Mouse (Mus musculus) cerebellum, adult 8-10 months (tissue): ENCODE measurements around the gene Myo5c.
A peak's percentile ranks its signal among the peaks of the same experiment; 100 is the strongest.

Experiments used
- DNase-seq: peaks from one replicate; pipeline ENCODE4 v3.0.0; 2022

The Myo5c gene

DNA sequence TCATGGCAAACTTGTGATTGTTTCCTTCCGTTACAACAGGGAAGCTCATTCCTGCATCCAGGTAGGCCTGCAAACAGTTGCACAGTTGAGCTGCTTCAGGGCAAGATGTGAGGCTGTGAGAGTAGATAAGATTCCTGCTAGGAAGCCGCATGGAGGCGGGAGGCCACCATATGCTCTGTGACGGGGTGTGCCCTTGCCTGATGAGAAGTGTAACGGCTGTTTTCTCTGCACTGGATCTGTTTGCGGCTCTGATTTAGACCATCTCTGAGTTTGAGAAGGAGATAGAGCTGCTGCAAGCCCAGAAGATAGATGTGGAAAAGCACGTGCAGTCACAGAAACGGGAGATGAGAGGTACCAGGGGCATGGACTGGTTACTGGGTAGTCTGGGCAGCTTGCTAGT is 51.8 kb downstream of the Myo5c start:
- peak; percentile 75 for DNase-seq

DNA sequence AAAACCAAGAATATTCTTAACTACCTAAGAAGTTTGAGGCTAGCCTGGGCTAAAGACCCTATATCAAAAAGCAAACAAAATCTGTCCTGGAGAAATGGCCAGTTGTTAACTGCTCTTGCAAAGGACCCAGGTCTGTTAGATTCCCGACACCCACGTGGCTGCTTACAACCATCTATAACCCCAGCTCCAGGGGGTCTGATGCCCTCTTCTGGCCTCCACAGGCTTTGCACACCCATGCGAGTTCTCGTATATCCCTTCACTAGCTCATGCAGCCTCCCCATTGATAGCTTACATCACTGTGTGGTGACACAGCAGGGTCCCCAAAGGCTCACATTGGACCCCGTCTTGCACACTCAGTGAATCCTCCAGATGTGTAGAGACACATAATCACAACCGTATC is 53.5 kb downstream of the Myo5c start:
- DNase-seq = no peak

DNA sequence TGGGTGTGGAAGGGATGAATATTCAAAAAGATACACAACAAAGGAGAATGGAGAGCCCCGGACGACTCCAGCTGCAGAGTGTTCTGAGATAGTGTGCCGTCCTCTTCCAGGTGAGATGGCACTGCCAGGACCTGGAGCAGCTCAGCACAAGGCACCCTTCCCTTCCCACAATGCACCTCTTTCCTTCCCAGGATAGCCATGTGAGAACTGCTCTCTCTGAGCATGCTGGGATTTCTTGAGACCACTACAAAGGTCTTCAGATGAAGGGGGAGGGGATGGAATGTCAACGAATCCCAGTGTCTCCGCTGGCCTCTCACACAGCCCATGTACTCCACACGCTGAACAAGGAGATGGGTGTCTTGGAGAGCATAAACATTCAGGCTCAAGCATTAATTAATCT is 55.8 kb downstream of the Myo5c start:
- DNase-seq = no peak

DNA sequence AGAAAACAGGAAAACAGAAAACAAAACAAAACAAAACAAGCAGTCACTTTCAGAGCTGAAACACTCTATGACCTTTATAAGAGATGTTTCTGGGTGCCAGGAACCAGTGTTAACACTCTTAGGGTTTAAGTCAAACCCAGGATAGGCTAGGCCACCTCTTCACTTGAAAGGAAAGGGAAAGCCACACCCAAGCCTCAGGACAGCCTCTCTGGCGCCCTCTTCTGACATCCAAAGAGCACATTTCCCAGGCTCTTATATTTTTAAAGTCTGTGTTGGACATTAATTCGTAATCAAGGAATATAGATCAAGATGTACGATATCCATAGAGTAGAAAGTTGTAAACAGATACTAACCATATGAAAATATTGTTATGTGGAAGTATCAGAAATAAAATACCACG is 57.7 kb downstream of the Myo5c start:
- no peak for DNase-seq

DNA sequence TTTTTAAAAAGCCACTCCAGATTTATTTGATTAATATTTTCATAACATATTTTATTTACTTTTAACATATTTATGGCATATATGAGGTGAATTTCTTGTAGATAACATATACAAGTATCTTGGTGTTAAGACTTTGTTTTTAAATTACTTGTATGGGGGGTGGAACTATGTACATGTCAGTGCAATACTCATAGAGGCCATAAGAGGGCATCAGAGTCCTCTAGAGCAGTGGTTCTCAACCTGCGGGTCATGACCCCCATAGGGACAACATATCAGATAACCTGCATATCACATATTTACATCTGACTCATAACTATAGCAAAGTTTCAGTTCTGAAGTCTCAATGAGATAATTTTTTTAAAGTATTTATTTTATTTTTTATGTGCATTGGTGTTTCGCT is 67.5 kb downstream of the Myo5c start:
- no peak for DNase-seq

DNA sequence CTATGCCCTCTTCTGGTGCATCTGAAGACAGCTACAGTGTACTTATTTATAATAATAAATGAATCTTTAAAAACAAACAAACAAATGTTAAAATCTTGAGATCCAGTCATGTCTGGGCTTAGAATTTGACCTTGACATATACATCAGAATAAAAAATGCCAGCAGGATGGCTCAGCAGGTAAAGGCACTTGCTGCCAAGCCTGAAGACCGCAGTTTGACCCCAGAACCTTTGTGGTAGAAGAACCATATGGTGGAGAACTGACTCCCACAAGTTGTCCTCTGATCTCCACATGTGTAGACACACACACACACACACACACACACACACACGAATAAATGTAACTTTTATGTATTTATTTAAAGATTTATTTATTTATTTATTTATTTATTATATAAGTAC is 71.2 kb downstream of the Myo5c start:
- no peak for DNase-seq

DNA sequence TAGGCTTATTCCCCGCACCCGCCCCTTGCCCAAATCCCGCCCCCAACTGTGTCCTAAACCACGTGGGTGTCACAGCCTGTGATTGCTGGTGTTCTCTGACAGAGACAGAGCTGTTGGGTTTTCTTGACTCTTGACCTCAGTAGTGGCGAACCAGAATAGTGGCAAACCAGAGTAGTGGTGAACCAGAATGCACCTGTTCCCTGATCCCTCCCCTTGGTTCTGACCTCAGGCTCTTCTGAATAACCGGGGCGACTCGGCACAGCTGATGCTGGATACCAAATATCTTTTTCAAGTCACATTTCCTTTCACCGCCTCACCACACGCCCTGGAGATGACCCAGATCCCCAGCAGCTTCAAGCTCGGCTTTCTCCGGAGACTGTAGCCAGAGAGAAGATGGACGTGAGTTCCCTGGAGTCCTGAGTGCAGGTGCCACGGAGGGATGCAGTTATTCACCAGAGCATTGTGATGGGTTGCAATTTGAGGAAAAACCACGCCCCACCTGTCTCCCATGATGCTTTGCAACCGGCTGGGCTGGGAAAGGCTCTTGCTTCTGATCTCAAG is 72.0 kb downstream of the Myo5c start:
- peak; percentile 41 for DNase-seq

DNA sequence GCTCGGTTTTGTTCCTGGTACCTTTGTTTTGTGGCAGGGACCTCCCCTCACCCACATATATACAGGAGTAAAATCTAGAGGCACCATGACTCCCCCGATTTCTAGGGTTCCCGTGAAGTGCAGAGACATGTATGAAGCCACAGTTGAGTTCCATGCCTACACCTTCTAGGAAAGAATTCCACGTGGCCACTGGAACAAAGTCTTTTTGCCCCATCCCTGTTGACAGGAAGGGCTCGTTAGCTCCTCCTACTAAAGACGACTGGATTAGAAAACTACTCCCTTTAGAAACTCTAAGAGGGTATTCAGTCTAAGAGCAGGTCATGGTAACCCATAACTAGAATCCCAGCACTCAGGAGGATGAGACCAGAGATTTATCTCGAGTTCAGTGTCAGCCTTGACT is 72.5 kb downstream of the Myo5c start:
- DNase-seq = no peak

DNA sequence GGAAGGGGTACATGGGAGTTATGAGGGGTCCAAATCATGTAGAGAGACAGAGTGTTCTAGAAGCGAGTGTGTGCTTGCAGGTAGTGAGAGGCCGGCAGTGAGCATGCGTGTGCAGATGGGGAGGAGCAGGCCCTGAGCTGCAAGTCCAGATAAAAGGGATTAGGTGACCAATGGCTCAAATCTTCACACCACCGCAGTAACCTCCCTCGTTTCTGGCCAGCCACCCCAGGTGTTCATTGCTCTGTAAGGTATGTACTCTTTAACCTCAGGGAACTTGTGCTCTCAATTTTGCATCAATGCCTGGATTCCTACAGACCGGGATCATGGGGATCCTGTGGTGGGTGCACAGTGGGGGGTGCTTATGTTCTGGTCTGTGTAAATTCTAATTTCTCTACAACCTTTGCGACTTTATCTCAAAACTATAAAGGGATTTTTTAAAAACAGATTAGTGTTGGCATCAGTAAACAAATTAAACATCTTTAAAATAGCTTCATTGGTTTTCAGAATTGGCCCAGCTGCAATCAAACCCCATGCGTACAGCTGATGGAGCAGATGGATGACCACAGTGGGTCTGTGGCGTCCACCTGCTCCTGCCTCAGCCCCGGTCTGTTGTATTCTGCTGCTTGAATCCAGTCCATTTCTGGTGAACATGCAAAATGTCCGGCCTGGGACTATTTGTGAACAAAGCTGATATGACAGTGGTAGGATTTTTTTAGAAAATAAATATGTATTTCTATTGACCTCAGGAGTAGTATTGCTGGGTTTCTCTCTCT is 74.5 kb downstream of the Myo5c start, which contains the start of gene Gnb5:
Gene Gnb5 (plus strand): TSS at position 163 of the 773 bp plus-strand sequence.
- peak; percentile 88 for DNase-seq

DNA sequence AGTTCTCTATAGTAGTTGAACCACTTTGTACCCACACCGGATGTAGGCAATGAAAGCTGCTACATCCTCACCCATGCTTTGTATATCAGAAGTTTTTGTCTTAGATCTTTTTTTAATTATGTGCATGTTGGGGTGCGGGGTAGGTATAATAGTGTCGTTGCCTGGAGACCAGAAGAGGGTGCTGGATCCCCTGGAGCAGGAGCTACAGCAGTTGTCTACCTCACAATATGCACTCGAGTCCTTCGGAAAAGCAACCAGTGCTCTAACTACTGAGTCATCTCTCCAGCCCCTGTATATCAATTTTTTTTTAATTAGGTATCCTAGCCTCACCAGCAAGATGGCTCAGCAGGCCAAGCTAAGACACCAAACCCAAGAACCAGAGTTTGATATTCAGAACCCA is 75.2 kb downstream of the Myo5c start:
- no peak for DNase-seq

DNA sequence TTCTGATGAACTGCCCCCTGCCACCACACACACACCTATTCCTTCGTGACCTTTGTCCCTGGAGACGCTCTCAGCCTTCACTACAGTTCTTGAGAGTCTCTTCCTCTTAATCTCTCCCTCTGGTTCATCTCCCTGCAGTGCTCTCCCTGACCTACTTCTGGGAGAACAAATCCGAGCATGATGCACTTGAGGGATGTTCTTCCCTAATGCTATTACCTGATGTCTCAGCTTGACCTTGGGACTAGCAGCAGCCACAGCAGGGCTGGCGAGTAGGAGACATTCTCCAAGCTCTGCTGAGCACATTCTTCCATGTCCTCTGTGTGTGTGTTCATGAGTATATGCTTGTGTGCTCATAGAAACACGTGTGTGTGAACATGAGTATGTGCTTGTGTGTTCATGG is 76.8 kb downstream of the Myo5c start:
- DNase-seq = no peak

DNA sequence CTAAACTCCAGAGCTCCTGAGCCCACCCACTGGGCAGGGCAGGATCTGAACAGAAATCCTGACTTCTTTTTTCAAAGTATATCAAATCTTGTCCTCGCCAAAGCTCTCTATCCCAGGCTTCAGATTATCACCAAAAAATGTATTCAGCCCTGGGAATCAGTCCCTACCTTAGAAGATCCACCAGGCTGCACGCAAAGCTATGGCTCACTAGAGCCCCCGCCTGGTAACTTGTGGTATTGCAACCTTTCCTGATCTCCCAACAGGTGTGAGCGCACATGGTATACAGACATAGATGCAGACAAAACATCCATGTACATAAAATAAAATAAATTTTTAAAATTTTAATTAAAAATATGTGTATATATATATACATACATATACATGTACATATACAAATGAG is 80.2 kb downstream of the Myo5c start:
- peak; percentile 92 for DNase-seq

DNA sequence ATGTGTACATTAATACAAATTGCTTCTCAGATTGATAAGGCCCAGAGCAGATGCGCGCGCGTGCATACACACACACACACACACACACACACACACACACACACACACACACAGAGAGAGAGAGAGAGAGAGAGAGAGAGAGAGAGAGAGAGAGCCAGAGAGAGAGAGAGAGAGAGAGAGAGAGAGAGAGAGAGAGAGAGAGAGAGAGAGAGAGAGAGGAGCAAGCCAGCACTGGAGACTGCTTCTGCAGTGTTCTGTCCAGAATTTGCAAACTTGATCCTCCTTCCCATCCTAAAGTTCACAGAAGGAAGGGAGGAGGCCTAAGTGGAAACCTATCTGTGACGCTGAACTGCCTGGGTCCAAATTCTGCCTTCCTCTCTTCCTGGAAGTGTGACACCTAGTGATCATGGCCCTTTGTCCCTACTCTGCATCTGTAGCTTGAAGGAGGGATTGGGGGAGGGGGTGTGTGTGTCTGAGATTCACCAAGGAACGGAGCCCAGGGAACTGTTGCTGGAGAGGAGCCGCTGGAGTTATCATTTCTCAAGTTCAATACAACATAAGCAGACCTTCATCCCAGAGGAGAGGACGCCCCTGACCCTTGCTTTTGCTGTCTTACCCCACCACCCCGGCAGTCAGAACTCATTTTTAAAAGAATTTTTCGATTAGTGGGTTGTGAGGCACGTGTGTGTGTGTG is 81.5 kb downstream of the Myo5c start:
- no peak for DNase-seq

DNA sequence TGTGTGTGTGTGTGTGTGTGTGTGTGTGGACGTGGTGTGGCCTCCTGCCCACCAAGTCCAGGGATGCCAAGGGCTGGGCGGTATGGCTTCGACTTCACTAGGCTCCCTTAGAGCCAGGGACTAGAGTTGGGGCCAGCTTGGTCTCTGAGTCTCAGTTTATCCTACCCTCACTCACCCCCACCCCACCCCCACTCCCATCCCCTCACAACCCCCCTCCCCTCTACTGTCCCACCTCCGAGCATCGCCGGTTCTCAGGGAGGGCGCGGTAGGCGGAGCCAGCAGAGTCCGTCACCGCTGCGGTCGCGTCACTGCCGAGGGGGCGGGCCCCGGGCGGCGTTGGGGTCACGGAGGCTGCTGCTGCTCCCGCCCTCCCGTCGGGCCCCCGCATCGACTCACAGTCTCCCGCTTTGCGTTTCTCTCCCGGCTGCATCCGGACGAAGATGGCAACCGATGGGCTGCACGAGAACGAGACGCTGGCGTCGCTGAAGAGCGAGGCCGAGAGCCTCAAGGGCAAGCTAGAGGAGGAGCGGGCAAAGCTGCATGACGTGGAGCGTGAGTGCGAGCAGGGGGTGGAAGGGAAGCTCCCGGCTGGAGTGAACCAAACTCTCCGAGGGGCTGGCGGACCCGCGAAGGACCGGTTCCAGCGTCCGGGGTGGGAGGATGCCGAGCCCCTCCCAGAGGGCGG is 82.2 kb downstream of the Myo5c start:
- peak; percentile 88 for DNase-seq

DNA sequence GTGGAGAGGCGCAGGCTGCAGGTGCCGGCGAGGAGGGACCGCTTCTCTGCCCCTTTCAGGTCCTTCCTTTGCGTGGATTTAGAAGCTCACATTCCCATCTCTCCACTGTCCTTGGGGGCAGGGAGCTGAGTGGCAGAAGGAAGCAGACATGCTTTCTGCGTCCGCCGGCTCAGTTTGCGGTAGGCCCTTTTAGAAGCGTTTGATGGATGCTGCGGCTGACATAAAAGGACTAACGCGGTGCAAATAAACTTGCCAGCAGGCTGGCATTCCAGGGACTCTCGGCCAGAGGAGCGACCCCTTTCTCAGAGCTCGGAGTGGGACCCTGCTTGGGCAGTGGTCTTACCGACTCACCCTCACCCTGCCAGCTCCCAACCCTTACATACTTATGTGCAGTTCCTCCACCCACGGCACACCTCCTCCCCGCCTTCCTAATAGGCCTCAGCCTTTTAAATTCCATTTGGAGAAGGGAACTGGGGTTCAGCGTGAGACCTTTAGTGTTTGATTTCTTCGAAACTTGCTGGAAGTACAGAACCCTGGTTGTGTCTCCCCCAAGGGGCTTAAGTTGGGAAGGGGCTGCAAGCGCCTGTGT is 82.8 kb downstream of the Myo5c start:
- DNase-seq = peak; percentile 35

DNA sequence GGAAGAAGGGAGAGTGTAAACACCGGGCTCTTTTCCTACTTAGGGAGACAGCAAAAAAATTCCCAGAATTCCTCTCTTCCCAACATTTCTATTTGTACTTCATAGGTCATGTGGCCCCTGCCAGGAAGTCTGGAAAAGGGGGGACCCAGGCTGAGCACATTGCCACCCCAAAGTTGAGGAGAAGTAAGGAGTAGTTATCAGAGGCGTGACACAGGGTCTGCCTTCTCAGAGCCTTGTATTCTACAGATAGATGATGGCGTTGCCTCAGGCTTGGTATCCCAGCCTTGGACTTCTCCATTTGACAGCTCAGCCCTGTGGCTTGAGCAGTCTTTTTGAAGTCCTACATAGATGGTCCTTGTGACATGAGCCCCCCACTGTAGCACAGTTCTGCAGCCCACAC is 83.4 kb downstream of the Myo5c start:
- DNase-seq = no peak

DNA sequence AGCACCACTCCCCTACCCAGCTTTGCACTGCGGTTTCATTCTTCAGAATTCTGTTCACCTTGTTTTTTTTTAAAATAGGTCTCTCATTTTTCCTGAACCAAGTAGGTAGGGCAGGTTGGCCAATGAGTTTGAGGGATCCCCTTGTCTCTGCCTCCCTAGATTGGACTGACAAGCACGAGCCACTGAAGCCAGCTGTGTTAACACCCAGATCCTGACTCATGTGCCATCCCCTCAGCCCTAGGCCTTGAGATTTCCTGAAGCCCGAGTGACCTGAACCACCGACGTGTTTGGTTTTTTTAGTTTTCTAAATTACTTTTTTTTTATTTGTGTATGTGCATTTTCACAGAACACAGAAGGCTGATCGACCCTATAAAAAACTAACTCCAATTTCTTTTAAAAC is 85.0 kb downstream of the Myo5c start:
- DNase-seq = no peak

DNA sequence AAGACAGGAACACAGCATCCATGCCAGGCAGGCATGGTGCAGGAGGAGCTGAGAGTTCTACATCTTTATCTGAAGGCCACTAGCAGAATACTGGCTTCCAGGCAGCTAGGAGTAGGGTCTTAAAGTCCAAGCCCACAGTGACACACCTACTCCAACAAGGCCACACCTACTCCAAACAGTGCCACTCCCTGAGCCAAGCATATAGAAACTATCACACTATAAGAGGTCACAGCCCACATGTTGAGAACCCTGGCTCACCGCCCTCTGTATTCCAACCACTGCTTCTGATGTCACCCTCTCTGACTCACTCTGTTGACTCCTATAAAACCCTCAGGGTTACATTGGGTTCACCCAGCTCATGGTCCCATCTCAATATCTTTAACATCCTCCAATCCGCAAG is 86.4 kb downstream of the Myo5c start:
- DNase-seq = no peak

DNA sequence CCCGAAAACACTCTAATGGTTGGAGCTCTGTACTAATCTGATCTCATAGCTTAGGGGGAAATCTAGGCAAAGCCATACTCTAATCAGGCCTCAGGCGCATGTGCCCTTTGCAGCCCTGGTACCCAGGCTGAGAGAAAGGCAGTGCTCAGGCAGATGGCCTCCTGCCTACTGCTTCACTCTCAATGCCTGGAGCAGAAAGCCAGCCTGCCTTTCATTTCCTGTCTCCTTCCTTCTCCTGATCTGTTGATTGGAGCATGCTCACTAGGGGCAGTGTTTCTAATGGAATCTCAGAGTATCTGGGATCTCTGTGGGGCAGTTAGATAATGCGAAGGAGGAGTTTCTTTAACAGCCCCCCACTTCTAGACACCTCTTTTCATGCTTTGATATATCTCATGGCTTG is 87.5 kb downstream of the Myo5c start:
- peak; percentile 42 for DNase-seq

DNA sequence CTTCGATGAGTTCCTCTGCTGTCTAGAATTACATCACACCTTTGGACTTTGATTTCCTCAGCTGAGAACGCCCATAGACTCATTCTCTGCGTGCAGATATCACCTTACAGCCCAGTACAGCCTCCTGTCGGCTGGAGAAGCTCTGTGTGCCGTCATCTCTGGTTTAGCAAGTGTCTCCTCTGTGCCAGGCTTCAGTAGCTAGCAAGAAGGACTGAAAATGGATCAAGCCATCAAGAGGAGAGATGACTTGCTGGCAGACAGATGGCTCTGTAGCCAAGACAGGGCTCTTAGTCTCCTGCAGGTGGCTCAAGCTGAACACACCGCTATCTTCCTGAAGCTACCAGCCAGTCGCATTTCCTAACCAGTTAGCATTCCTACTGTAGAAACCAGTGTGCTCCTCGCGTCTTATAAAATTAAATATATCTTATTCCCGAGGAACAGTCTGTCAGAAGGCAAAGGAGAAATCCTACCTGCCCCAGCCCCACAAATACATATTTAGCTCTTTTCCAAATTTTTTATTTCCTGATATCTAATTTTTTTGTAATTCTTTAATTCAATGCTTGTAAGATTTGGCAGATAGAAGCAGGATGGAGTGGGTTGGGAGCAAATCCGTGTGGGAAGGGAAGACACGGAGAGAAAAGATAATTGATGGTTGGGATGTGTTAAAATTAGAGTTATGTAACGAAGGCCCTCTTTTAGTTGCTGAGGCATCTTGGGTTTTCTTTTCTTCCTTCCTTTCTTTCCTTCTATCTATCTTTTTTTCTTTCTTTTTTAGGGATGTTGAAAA is 90.5 kb downstream of the Myo5c start:
- peak; percentile 51 for DNase-seq

DNA sequence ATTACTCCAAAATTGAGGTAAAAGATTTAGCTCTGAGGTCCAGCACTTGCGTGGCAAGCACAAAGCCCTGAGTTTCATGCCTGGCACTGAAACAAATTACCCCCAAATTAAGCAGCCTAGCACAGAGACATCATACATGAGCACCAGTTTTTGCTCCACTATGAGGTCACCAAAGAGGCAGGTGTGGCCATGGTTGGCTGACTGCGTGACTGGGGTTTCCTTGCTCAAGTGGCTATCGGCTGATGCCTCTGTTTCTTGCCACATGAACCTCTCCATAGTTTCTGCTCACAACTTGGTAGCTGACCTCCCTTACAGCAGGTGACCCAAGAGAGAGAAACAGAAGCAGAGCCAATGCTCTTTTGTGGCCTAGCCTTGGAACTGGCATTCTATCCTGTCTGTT is 96.2 kb downstream of the Myo5c start:
- DNase-seq = no peak

DNA sequence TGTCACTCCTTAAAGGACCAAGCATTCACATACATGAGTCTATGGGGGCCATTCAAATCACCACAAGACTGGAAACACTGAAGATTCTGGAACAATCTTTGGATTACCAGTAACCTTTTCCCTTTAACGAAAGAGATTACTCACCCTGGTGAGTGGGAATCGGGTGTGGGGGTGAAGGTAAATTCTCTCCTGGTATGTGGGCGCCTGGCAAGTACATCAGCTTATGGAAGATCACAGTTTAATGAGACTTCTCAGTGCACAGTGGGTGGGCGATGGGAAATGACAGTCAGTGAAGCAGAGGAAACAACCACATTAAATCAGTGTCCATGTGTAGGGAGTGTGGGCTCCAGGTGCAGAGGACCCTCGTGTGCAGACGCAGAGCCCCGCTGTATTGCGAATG is 99.0 kb downstream of the Myo5c start:
- no peak for DNase-seq

DNA sequence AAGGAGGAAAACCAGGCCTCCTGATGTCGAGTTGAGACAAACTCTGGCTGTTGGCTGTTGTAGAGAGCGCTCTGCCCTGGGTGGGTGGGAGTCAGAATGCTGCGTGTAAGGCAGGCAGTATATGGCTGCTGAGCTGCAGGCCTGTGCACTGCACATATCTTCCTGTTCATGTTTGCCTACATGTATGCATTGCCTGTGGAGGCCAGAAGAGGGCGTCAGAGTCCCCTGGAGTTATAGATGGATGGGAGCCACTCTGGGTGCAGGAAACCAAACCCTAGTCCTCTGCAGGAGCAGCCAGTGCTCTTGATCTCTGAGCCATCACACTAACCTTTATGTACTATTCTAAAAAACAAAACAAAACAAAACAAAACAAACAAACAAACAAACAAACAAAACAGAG is 102.6 kb downstream of the Myo5c start:
- no peak for DNase-seq
